Mouse (Mus musculus) cerebellum, adult 2 months (tissue): Measurements from ENCODE around the gene Rpusd3.

Experiments
- CTCF ChIP-seq: fragments of 200-500 bp; IDR thresholded peaks from 2 replicates; pipeline ENCODE4 v1.5.1; 2011; ENCODE audit warnings: low read depth, mild to moderate bottlenecking, control low read depth, low read length, moderate library complexity, borderline replicate concordance; ENCODE audit not compliant: insufficient read depth
- POLR2A ChIP-seq: fragments of 200-500 bp; IDR thresholded peaks from 2 replicates; pipeline ENCODE4 v1.6.1; 2011; ENCODE audit warnings: low read length, control low read depth, borderline replicate concordance; ENCODE audit not compliant: insufficient read depth

DNA sequence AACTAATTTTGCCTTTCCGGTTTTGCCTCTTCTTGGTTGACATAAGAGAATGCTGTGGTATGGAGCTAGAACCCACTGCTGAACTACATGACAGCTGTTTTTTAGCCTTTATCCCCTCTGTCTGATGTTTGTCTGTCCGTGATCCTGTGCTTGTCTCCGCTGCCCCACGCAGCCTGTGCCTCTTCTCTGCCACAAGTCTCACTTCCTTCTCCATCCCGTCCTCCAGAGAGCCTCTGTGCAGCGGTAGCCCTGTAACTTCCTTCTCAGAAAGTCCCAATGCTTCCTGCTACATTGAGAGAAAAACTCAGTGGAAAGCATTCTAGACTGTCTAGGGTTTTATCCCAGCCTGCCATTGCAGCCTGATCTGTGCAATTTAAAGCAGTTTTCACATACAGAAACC lies 39.9 kb downstream of the Rpusd3 start:
- no peak for TF ChIP-seq CTCF
- no peak for TF ChIP-seq POLR2A
